Mouse (Mus musculus): ENCODE data around the gene Lyzl6. TPM values are rescaled to one million over a fixed set of nuclear protein-coding genes. Genes with fewer than 3 reads are reported as not detected.

The Lyzl6 gene
- not detected in 2 replicates for total RNA-seq (2015)
- not detected in 2 replicates for total RNA-seq (2017)

GRCm38 (mm10) chr11:103638790-103639189 is at the start of gene Lyzl6:
Gene Lyzl6, minus strand, starts transcription at chr11:103638890.
- no peak for ATAC-seq (replicated peaks; ENCODE audit: poor library complexity)

GRCm38 (mm10) chr11:103686706-103687105 is 48.0 kb upstream of the Lyzl6 start:
- ATAC-seq (replicated peaks; ENCODE audit: poor library complexity) = peak; percentile 20

- peak; percentile 81 for ATAC-seq (replicated peaks; ENCODE audit: poor library complexity)
Observed at GRCm38 (mm10) chr11:103685261-103685736, 46.6 kb upstream of the Lyzl6 start.

GRCm38 (mm10) chr11:103683667-103684334 is 45.1 kb upstream of the Lyzl6 start:
- no peak for ATAC-seq (replicated peaks; ENCODE audit: poor library complexity)

GRCm38 (mm10) chr11:103677042-103677441 is 38.4 kb upstream of the Lyzl6 start:
- ATAC-seq (replicated peaks; ENCODE audit: poor library complexity) = peak; percentile 92

- ATAC-seq (replicated peaks; ENCODE audit: poor library complexity) = peak; percentile 76
Observed at GRCm38 (mm10) chr11:103675556-103675955, 36.9 kb upstream of the Lyzl6 start.

GRCm38 (mm10) chr11:103666907-103667426 is 28.3 kb upstream of the Lyzl6 start:
- ATAC-seq (replicated peaks; ENCODE audit: poor library complexity) = no peak

- ATAC-seq (replicated peaks; ENCODE audit: poor library complexity) = no peak
Observed at GRCm38 (mm10) chr11:103666181-103666906, 27.7 kb upstream of the Lyzl6 start.

- ATAC-seq (replicated peaks; ENCODE audit: poor library complexity) = no peak
Observed at GRCm38 (mm10) chr11:103665695-103666094, 27.0 kb upstream of the Lyzl6 start.

- ATAC-seq (replicated peaks; ENCODE audit: poor library complexity) = no peak
Observed at GRCm38 (mm10) chr11:103663119-103663518, 24.4 kb upstream of the Lyzl6 start.

GRCm38 (mm10) chr11:103662546-103662945 is 23.9 kb upstream of the Lyzl6 start:
- ATAC-seq (replicated peaks; ENCODE audit: poor library complexity) = no peak

- ATAC-seq (replicated peaks; ENCODE audit: poor library complexity) = no peak
Observed at GRCm38 (mm10) chr11:103661863-103662262, 23.2 kb upstream of the Lyzl6 start.

GRCm38 (mm10) chr11:103658189-103658588 is 19.5 kb upstream of the Lyzl6 start:
- no peak for ATAC-seq (replicated peaks; ENCODE audit: poor library complexity)

- ATAC-seq (replicated peaks; ENCODE audit: poor library complexity) = peak; percentile 76
Observed at GRCm38 (mm10) chr11:103656520-103656919, 17.8 kb upstream of the Lyzl6 start.

- ATAC-seq (replicated peaks; ENCODE audit: poor library complexity) = no peak
Observed at GRCm38 (mm10) chr11:103653359-103653965, 14.8 kb upstream of the Lyzl6 start.

GRCm38 (mm10) chr11:103651426-103651825 is 12.7 kb upstream of the Lyzl6 start:
- no peak for ATAC-seq (replicated peaks; ENCODE audit: poor library complexity)

GRCm38 (mm10) chr11:103649983-103650493 is 11.3 kb upstream of the Lyzl6 start:
- ATAC-seq (replicated peaks; ENCODE audit: poor library complexity) = no peak

GRCm38 (mm10) chr11:103649301-103649982 is 10.8 kb upstream of the Lyzl6 start, which contains the start of gene Rprml:
Gene Rprml, plus strand, starts transcription at chr11:103649570.
- ATAC-seq (replicated peaks; ENCODE audit: poor library complexity) = no peak

GRCm38 (mm10) chr11:103648656-103649055 is 10.0 kb upstream of the Lyzl6 start:
- no peak for ATAC-seq (replicated peaks; ENCODE audit: poor library complexity)

- ATAC-seq (replicated peaks; ENCODE audit: poor library complexity) = no peak
Observed at GRCm38 (mm10) chr11:103647921-103648620, 9.4 kb upstream of the Lyzl6 start.
